Mouse (Mus musculus) liver, postnatal 0 days (tissue): ENCODE data around the gene Zic2.

ENCODE experiments used
- CTCF ChIP-seq: sonication (generic); IDR thresholded peaks from 2 replicates; pipeline ENCODE4 v1.5.1; 2016; ENCODE audit warnings: antibody characterized with exemption, low read depth
- EP300 ChIP-seq: IDR thresholded peaks from 2 replicates; pipeline ENCODE4 v1.6.1; 2016; ENCODE audit warnings: antibody characterized with exemption, low read depth, mild to moderate bottlenecking

DNA sequence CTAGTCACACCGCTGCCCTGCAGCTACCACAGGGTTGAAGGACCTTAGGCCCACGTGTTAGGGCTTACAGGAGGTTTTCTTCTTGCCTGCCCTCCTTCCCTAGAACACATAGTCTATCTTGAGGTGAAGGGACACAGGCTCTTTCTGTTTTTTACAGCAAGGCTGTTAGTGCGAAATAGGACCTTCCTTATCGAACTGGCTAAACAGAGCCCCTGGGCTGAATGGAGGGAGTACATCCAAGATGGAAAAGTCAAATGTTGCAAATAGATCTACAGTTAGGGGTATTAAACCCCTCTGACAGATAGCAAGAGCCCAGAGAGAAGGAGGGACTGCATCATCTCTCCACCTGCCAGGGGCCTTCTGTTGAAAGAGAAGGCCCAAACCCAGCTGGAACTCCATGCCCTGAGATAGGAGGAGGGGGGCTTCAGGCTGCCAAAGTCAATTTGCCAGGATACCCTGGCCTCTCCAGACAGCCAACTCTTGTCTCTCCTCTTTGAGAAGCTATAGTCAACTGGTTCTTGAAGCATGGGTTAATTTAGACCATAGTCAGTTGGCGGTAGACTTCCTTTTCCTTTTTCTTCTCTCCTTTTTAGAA, 23.6 kb upstream of the Zic2 start:
- TF ChIP-seq EP300 (no peak), CTCF (no peak)
